Mouse (Mus musculus): ENCODE data around the gene Clint1. TPM values are rescaled to one million over a fixed set of nuclear protein-coding genes. Genes with fewer than 3 reads are reported as not detected.

Clint1 gene
- total and polyA plus RNA-seq, 2 experiments from 2014 or later: 27.6 to 34.5 TPM

GRCm38 (mm10) chr11:45881026-45881682 lies 29.3 kb downstream of the Clint1 start:
- H3K9ac ChIP-seq (replicated peaks; ENCODE audit: low read length, poor library complexity, severe bottlenecking): no peak overlapping the region
- peak; percentile 80 for DNase-seq (ENCODE audit: low spot score)

GRCm38 (mm10) chr11:45881683-45882068 lies 29.8 kb downstream of the Clint1 start:
- no peak overlapping the region for H3K4me3 ChIP-seq (ENCODE audit: low read depth, low read length)
- H3K27ac ChIP-seq (ENCODE audit: low read depth, low read length): no peak overlapping the region
- 35% methylated on average over 5 of the region's 5 CpGs for WGBS
- no peak for ATAC-seq (ENCODE audit: low FRiP score)
- H3K9me3 ChIP-seq (ENCODE audit: low read length): no peaks in the 10 kb centered on the region
- H3K9ac ChIP-seq (replicated peaks; ENCODE audit: low read length, poor library complexity, severe bottlenecking): no peak overlapping the region
- no peaks in the 10 kb centered on the region for H3K4me1 ChIP-seq (ENCODE audit: insufficient read depth, low read length)
- no peak overlapping the region for H3K4me2 ChIP-seq (ENCODE audit: low read depth, low read length, poor library complexity, severe bottlenecking)
- no peaks in the 10 kb centered on the region for H3K27me3 ChIP-seq (ENCODE audit: insufficient read depth, low read length)
- TF ChIP-seq CTCF (IDR thresholded peaks at IDR 0.05): no peak
- peaks cover 9% of the 10 kb centered on the region; the same call in 1 of the 2 replicates for H3K36me3 ChIP-seq (ENCODE audit: insufficient read depth, low read length)
- DNase-seq (ENCODE audit: low spot score): peak; percentile 52

More at GRCm38 (mm10) chr11:45881026-45881682, 29.3 kb downstream of the Clint1 start:
- Histone ChIP-seq H3K9me3 (ENCODE audit: low read length) (no peaks in the 10 kb centered on the region), H3K27ac (ENCODE audit: low read depth, low read length) (no peak overlapping the region), H3K4me1 (ENCODE audit: insufficient read depth, low read length) (no peaks in the 10 kb centered on the region), H3K4me3 (ENCODE audit: low read depth, low read length) (no peak overlapping the region), H3K27me3 (ENCODE audit: insufficient read depth, low read length) (no peaks in the 10 kb centered on the region), H3K36me3 (ENCODE audit: insufficient read depth, low read length) (0 out of 2 replicates have a peak, but pooled peaks cover 5% of the 10 kb centered on the region), H3K4me2 (ENCODE audit: low read depth, low read length, poor library complexity, severe bottlenecking) (no peak overlapping the region)
- TF ChIP-seq CTCF (IDR thresholded peaks at IDR 0.05): peak; percentile 75
- no peak for ATAC-seq (ENCODE audit: low FRiP score)
- WGBS: 37% methylated on average over 6 of the region's 6 CpGs

- peaks cover 16% of the 10 kb centered on the region for H3K36me3 ChIP-seq (ENCODE audit: insufficient read depth, low read length)
- no peaks in the 10 kb centered on the region for H3K9me3 ChIP-seq (ENCODE audit: low read length)
- WGBS: 64% methylated on average over 8 of the region's 8 CpGs
- H3K9ac ChIP-seq (replicated peaks; ENCODE audit: low read length, poor library complexity, severe bottlenecking): no peak overlapping the region
- ATAC-seq (ENCODE audit: low FRiP score) (no peak), DNase-seq (ENCODE audit: low spot score) (no peak)
- H3K4me2 ChIP-seq (ENCODE audit: low read depth, low read length, poor library complexity, severe bottlenecking): no peak overlapping the region
- no peak for TF ChIP-seq CTCF (IDR thresholded peaks at IDR 0.05)
- no peak overlapping the region for H3K4me3 ChIP-seq (ENCODE audit: low read depth, low read length)
- H3K4me1 ChIP-seq (ENCODE audit: insufficient read depth, low read length): no peaks in the 10 kb centered on the region
- no peak overlapping the region for H3K27ac ChIP-seq (ENCODE audit: low read depth, low read length)
- H3K27me3 ChIP-seq (ENCODE audit: insufficient read depth, low read length): no peaks in the 10 kb centered on the region
These were observed 31.6 kb downstream of the Clint1 start for GRCm38 (mm10) chr11:45883270-45883931.

GRCm38 (mm10) chr11:45884029-45884428 lies 32.2 kb downstream of the Clint1 start:
- H3K4me2 ChIP-seq (ENCODE audit: low read depth, low read length, poor library complexity, severe bottlenecking): no peak overlapping the region
- H3K36me3 ChIP-seq (ENCODE audit: insufficient read depth, low read length): peaks cover 21% of the 10 kb centered on the region
- ATAC-seq (ENCODE audit: low FRiP score): no peak
- H3K4me3 ChIP-seq (ENCODE audit: low read depth, low read length): no peak overlapping the region
- no peaks in the 10 kb centered on the region for H3K4me1 ChIP-seq (ENCODE audit: insufficient read depth, low read length)
- 40% methylated on average over 4 of the region's 4 CpGs for WGBS
- no peak overlapping the region for H3K27ac ChIP-seq (ENCODE audit: low read depth, low read length)
- DNase-seq (ENCODE audit: low spot score): peak; percentile 81
- H3K9ac ChIP-seq (replicated peaks; ENCODE audit: low read length, poor library complexity, severe bottlenecking): no peak overlapping the region
- TF ChIP-seq CTCF (IDR thresholded peaks at IDR 0.05): peak; percentile 82
- no peaks in the 10 kb centered on the region for H3K9me3 ChIP-seq (ENCODE audit: low read length)
- H3K27me3 ChIP-seq (ENCODE audit: insufficient read depth, low read length): no peaks in the 10 kb centered on the region

GRCm38 (mm10) chr11:45885606-45886230 lies 33.9 kb downstream of the Clint1 start:
- DNase-seq (ENCODE audit: low spot score): no peak
- Histone ChIP-seq H3K27me3 (ENCODE audit: insufficient read depth, low read length) (no peaks in the 10 kb centered on the region), H3K9me3 (ENCODE audit: low read length) (no peaks in the 10 kb centered on the region), H3K4me1 (ENCODE audit: insufficient read depth, low read length) (no peaks in the 10 kb centered on the region), H3K27ac (ENCODE audit: low read depth, low read length) (no peak overlapping the region), H3K9ac (replicated peaks; ENCODE audit: low read length, poor library complexity, severe bottlenecking) (no peak overlapping the region), H3K4me2 (ENCODE audit: low read depth, low read length, poor library complexity, severe bottlenecking) (no peak overlapping the region), H3K4me3 (ENCODE audit: low read depth, low read length) (no peak overlapping the region), H3K36me3 (ENCODE audit: insufficient read depth, low read length) (peaks cover 27% of the 10 kb centered on the region)
- TF ChIP-seq CTCF (IDR thresholded peaks at IDR 0.05): no peak
- WGBS: 76% methylated on average over 5 of the region's 5 CpGs
- ATAC-seq (ENCODE audit: low FRiP score): no peak

GRCm38 (mm10) chr11:45886596-45886995 lies 34.7 kb downstream of the Clint1 start:
- Histone ChIP-seq H3K4me1 (ENCODE audit: insufficient read depth, low read length) (no peaks in the 10 kb centered on the region), H3K4me3 (ENCODE audit: low read depth, low read length) (no peak overlapping the region), H3K4me2 (ENCODE audit: low read depth, low read length, poor library complexity, severe bottlenecking) (no peak overlapping the region), H3K36me3 (ENCODE audit: insufficient read depth, low read length) (peaks cover 34% of the 10 kb centered on the region), H3K27ac (ENCODE audit: low read depth, low read length) (no peak overlapping the region), H3K9me3 (ENCODE audit: low read length) (no peaks in the 10 kb centered on the region), H3K9ac (replicated peaks; ENCODE audit: low read length, poor library complexity, severe bottlenecking) (no peak overlapping the region), H3K27me3 (ENCODE audit: insufficient read depth, low read length) (no peaks in the 10 kb centered on the region)
- peak; percentile 47; the same call in 1 of the 2 replicates for ATAC-seq (ENCODE audit: low FRiP score)
- WGBS: 51% methylated on average over 5 of the region's 5 CpGs
- TF ChIP-seq CTCF (IDR thresholded peaks at IDR 0.05): no peak
- DNase-seq (ENCODE audit: low spot score): peak; percentile 21

Measured in midbrain, postnatal 0 days (tissue).